Mouse (Mus musculus) thymus, postnatal 0 days (tissue): ENCODE measurements around the gene Cyp2c23. TPM values are rescaled to one million over a fixed set of nuclear protein-coding genes. Genes with fewer than 3 reads are reported as not detected.

Source experiments
- DNase-seq: peaks from one replicate; pipeline ENCODE4 v3.0.0-alpha.2; 2015; ENCODE audit warnings: low spot score
- polyA plus RNA-seq: library from polyadenylated mRNA; unstranded; fragments of >200 nt; fragmentation: Nextera tagmentation; extraction: Ambion mirVana; gene quantifications from 2 replicates; pipeline ENCODE4 v1.2.1, GENCODE M21; 2015

Gene Cyp2c23
- polyA plus RNA-seq, result 0.07 TPM in 1 of 2 replicates, not detected in the other

- no peak for DNase-seq
Observed at GRCm38 (mm10) chr19:44028972-44029371, at the start of gene Cyp2c23. Gene Cyp2c23, minus strand, starts transcription at chr19:44029208.

- no peak for DNase-seq
Observed at GRCm38 (mm10) chr19:44077024-44077423, 48.0 kb upstream of the Cyp2c23 start.

- no peak for DNase-seq
Observed at GRCm38 (mm10) chr19:44076457-44076856, 47.4 kb upstream of the Cyp2c23 start.

- DNase-seq, result no peak
Observed at GRCm38 (mm10) chr19:44074986-44075385, 46.0 kb upstream of the Cyp2c23 start.

- DNase-seq, result no peak
Observed at GRCm38 (mm10) chr19:44071166-44071565, 42.2 kb upstream of the Cyp2c23 start.

GRCm38 (mm10) chr19:44069914-44070232 is 40.9 kb upstream of the Cyp2c23 start:
- DNase-seq, result no peak

DNA sequence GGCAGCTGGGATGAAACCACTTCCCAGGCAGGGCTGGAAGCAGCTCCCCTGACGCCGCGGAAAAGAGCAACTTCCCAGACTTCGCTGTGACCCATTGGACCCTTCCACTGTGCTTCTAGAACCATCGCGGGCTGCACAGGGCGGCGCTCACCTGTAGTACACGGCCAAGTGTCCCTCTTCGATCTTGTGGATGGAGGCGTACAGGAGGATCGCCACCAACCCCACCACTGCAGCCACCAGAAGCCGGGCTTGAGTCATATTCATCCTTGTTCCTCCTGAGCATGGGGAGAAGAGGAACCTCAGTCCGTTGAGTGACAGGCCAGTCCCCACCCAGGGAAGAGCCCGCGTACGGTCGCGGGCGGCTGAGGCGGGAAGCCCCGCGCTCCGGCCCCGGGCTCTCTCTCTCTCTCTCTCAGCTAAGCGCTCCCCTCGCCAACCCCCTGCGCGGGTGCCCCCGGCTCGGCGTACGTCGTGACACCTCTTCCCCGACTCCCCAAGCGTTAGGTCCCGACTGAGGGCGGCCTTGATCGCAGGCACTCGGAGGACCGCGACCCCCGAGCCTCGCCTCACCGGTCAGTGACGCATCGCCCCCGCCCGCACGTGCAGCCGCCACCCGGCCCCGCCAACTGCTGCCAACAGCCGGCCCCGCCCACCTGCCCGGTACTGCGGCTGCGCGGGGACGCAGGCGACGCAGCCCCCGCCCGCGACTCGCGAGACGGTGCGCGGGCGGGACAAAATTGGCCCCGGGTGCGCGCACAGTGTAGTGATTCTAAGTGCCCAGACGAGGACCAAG is 40.3 kb upstream of the Cyp2c23 start, which contains the start of gene Erlin1:
TSS of gene Erlin1 (minus strand) at position 665 of the 793 bp plus-strand sequence.
- peak; percentile 85 for DNase-seq

- DNase-seq, result no peak
Observed at GRCm38 (mm10) chr19:44068232-44068631, 39.2 kb upstream of the Cyp2c23 start.

- DNase-seq, result no peak
Observed at GRCm38 (mm10) chr19:44067323-44068049, 38.5 kb upstream of the Cyp2c23 start.

GRCm38 (mm10) chr19:44064734-44065133 is 35.7 kb upstream of the Cyp2c23 start:
- no peak for DNase-seq

- no peak for DNase-seq
Observed at GRCm38 (mm10) chr19:44063773-44064172, 34.8 kb upstream of the Cyp2c23 start.

- DNase-seq, result no peak
Observed at GRCm38 (mm10) chr19:44060226-44060625, 31.2 kb upstream of the Cyp2c23 start.

- DNase-seq, result no peak
Observed at GRCm38 (mm10) chr19:44055173-44055826, 26.3 kb upstream of the Cyp2c23 start.

DNA sequence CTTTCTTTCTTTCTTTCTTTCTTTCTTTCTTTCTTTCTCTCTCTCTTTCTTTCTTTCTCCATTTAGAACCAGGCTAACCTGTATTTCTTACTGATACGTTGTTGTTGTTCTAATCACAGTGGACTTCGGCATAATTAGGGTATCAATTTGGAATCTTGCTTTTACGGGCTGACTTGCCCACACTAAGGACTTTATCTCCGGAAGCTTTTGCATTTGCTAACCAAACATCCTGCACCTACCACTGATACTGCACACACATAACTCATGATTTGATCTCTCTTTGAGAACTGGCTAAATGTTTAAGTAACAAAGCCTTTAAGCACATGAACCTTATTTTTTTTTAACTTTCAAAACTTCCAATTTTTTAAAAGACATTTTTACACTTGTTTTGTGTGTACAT is 21.4 kb upstream of the Cyp2c23 start:
- DNase-seq, result no peak

GRCm38 (mm10) chr19:44049282-44049681 is 20.3 kb upstream of the Cyp2c23 start:
- no peak for DNase-seq

DNA sequence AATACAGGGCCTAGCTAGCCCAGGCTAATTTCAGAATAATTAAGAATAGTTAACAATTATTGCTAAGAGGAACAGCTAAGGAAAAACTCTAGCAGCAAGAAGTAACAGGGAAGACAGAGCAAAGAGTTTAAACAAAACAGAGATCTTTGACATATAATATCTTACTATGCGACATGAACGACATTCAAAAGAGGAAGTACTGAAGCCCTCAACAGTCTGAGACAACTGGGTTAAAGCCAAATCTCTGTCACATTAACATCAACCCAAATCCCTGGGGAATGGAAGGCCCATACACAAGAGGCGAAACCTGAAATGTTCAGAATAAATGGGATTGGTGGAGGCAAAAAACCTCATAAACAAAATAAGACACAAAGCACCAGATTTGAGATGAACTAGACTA is 16.8 kb upstream of the Cyp2c23 start:
- no peak for DNase-seq

GRCm38 (mm10) chr19:44042121-44042520 is 13.1 kb upstream of the Cyp2c23 start:
- DNase-seq, result no peak

DNA sequence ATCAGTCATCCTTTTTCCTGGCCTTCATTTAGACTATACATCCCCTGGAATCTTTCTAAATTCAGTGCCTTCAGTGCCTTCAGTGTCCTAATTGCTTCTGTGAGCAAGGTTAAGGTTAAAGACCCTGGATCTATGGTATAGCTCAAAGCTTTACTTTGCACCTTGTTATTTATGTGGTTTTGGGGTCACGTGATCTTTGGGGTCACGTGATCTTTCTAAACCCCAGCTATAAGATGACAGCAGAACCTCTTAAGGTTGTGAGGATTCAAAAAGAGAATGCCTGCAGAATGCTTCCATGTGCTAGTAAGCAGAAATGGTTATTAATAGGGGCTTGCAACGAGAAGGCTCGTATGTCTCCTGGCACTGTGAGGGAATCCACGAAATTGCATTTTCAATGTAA is 4.4 kb upstream of the Cyp2c23 start:
- DNase-seq, result peak; percentile 46

- DNase-seq, result no peak
Observed at GRCm38 (mm10) chr19:44032046-44032744, 3.2 kb upstream of the Cyp2c23 start.

GRCm38 (mm10) chr19:44030024-44030423 is 1.0 kb upstream of the Cyp2c23 start:
- no peak for DNase-seq

GRCm38 (mm10) chr19:44026956-44027530 is 2.0 kb downstream of the Cyp2c23 start:
- no peak for DNase-seq
